In the genomic region with DNA sequence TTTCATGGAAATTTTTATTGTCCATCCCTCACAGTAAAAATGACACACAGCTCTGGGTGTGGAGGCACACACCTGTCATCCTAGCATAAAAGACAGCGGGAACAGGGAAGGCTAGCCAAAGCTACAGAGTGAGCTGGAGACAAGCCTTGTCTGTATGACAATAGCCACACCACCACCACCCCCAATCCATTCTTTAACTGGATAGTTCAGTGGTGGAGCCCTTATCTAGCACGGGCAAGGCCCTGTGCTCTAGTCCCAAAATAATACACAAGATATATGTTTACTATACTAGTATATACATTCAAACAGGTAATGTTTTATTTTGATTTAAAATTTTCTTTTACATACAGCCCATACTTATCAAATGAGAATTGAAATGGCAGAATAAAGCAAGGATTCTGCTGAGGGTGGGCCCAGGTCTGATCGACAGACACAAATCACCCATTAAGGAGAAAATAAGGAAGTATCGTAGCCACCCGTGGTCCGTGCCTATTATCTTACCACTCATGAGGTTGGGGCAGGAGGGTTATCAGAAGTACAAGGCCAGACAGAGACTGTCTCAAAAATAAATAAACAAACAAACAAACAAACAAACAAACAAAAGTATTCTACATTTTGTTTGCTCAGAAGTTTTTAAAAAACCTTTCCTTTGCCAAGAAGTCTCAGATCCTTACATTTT, we compare ENCODE assay signal across 11 mouse cellular contexts.
"Had no signal": no experiment of that assay in that cellular context is flagged by ENCODE, and none has a peak within 500 bp of the region (broad histone marks: within the 10 kb centered on the region; RNA-seq: fewer than 3 reads in every experiment).

No protein-coding gene starts in this region.

- H3K36me3 ChIP-seq: limb, embryonic 15.5 days; lung, embryonic 15.5 days; midbrain, embryonic 10.5 days; midbrain, embryonic 15.5 days; neural tube, embryonic 12.5 days had no signal

- H3K27me3 ChIP-seq: limb, embryonic 15.5 days; lung, embryonic 15.5 days; midbrain, embryonic 15.5 days; neural tube, embryonic 12.5 days had no signal

- H3K4me1 ChIP-seq: midbrain, embryonic 15.5 days had no signal

- H3K4me2 ChIP-seq: limb, embryonic 15.5 days; lung, embryonic 15.5 days; midbrain, embryonic 15.5 days; neural tube, embryonic 12.5 days had no signal

- ATAC-seq: midbrain, embryonic 15.5 days had no signal

- DNase-seq: kidney, adult 18-20 months; kidney, postnatal 14 days; lung, postnatal 14 days; thymus, postnatal 14 days had no signal

- H3K27ac ChIP-seq: left cerebral cortex, adult 2 months; limb, embryonic 15.5 days; lung, embryonic 15.5 days; midbrain, embryonic 10.5 days; midbrain, embryonic 15.5 days; neural tube, embryonic 12.5 days; stomach, postnatal 0 days had no signal

- H3K9me3 ChIP-seq: limb, embryonic 15.5 days; lung, embryonic 15.5 days; midbrain, embryonic 10.5 days; midbrain, embryonic 15.5 days; neural tube, embryonic 12.5 days had no signal

- H3K4me3 ChIP-seq: left cerebral cortex, adult 2 months; limb, embryonic 15.5 days; lung, embryonic 15.5 days; midbrain, embryonic 10.5 days; midbrain, embryonic 15.5 days; neural tube, embryonic 12.5 days had no signal

- H3K9ac ChIP-seq: limb, embryonic 15.5 days; lung, embryonic 15.5 days; midbrain, embryonic 15.5 days; neural tube, embryonic 12.5 days had no signal
